Mouse (Mus musculus): ENCODE results near the gene Gm6509. TPM values are rescaled to one million over a fixed set of nuclear protein-coding genes. Genes with fewer than 3 reads are reported as not detected.
"Not testable (repeated sequence)": the region's sequence is repeated elsewhere in the genome, so short reads cannot be mapped to it uniquely, and the experiment has no call there.

Gene Gm6509
- polyA plus RNA-seq (2012; fragmentation: generic; extraction: Trizol), result not detected

DNA sequence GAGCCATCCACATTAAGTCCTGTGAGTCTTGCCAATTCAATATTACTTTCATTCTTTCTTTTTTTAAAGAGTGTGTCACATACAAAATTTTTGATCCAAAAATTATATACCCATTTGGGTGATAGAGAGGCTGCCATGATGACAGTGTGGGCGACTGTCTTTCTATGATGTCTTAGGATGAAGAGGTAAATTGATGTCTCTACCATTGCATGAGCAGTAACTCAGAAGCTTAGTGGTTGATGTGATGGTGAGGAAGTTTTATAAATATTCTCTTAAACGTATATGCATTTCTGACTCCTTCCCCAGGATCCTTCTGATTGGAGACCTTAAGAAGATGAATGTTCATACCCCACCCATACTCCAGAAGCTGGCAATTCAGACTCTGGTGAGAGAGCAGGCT, at the start of gene Gm6509:
Gene Gm6509, plus strand, starts transcription at position 301 of the 400 bp plus-strand sequence.
- not testable (repeated sequence) for H3K27me3 ChIP-seq (ENCODE audit: control insufficient read depth, insufficient read depth, insufficient read length); H3K36me3 ChIP-seq (ENCODE audit: control insufficient read depth, insufficient read depth); H3K4me2 ChIP-seq (ENCODE audit: low read depth); H3K79me2 ChIP-seq (ENCODE audit: control insufficient read depth, insufficient read depth); H3K4me3 ChIP-seq; H3ac ChIP-seq (ENCODE audit: control insufficient read depth, insufficient read length)

DNA sequence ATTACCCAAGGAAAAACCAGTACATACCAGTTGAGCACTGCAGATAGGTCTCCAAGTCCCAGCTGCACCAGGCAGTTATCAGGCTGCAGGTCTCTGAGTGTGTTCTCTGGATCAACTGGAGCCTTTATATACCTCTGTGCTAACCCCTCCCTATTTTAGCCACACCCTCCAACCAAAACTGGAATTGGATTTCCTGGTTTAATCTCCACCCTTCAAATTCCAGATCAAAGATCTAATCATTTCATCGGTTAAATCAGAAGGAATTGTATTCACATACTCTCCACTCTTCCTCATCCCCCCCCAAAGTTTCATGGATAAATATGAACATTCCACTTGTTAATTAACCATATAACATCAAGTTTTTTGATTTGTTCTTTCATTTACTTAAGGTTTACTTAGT, 7.5 kb upstream of the Gm6509 start, which contains the start of gene Gm3147:
Gene Gm3147, minus strand, starts transcription at position 101 of the 400 bp plus-strand sequence.
- not testable (repeated sequence) for H3K4me3 ChIP-seq; H3K4me2 ChIP-seq (ENCODE audit: low read depth); H3ac ChIP-seq (ENCODE audit: control insufficient read depth, insufficient read length); H3K27me3 ChIP-seq (ENCODE audit: control insufficient read depth, insufficient read depth, insufficient read length); H3K36me3 ChIP-seq (ENCODE audit: control insufficient read depth, insufficient read depth); H3K79me2 ChIP-seq (ENCODE audit: control insufficient read depth, insufficient read depth)

DNA sequence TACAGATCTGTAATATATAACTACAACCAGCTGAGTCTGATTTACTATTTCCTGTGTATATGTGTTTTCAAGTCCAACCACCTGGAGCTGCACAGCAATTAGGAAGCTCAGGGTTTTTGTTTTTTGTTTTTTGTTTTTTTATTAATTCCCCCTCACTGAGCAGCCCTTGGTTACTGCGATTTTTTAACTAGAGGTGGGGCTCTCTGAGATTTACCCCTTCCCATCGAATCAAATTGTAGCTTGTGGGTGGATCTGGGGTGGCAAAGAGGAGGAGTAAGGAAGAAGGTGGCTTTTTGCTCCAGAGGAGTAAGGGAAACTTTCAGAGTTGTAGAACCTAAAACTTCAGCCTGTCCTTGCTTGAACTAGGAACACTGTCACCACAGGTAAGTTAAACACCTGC, 24.3 kb downstream of the Gm6509 start, which contains the start of gene Gm6205:
Gene Gm6205, plus strand, starts transcription at position 301 of the 400 bp plus-strand sequence.
- H3K4me2 ChIP-seq (ENCODE audit: low read depth); H3K79me2 ChIP-seq (ENCODE audit: control insufficient read depth, insufficient read depth); H3ac ChIP-seq (ENCODE audit: control insufficient read depth, insufficient read length); H3K27me3 ChIP-seq (ENCODE audit: control insufficient read depth, insufficient read depth, insufficient read length); H3K4me3 ChIP-seq; H3K36me3 ChIP-seq (ENCODE audit: control insufficient read depth, insufficient read depth): not testable (repeated sequence)

Other genes starting within 250 kb of the Gm6509 start
- gene Gm7682, start 178.2 kb upstream of the Gm6509 start, polyA plus RNA-seq (2012; fragmentation: generic; extraction: Trizol), result not detected
- gene Gm3139, start 97.7 kb upstream of the Gm6509 start, polyA plus RNA-seq (2012; fragmentation: generic; extraction: Trizol), result not detected
- gene Gm3147, start 7.6 kb upstream of the Gm6509 start, polyA plus RNA-seq (2012; fragmentation: generic; extraction: Trizol), result not detected
- not detected for gene Gm6205, start 24.4 kb downstream of the Gm6509 start, polyA plus RNA-seq (2012; fragmentation: generic; extraction: Trizol)
- not detected for gene Gm3183, start 241.5 kb downstream of the Gm6509 start, polyA plus RNA-seq (2012; fragmentation: generic; extraction: Trizol)